Mouse (Mus musculus) embryo, embryonic 11.5 days (tissue): ENCODE results near the gene Adipor2.

Experiments used
- DNase-seq: peaks from one replicate; pipeline ENCODE4 v3.0.0-alpha.2; 2012; ENCODE audit warnings: low read depth, low spot score

The Adipor2 gene

GRCm38 (mm10) chr6:119313588-119314375 lies 103.7 kb downstream of the Adipor2 start:
- DNase-seq: no peak

- no peak for DNase-seq
Measured at GRCm38 (mm10) chr6:119313096-119313495, 104.4 kb downstream of the Adipor2 start.

- no peak for DNase-seq
Measured at GRCm38 (mm10) chr6:119312381-119312780, 105.1 kb downstream of the Adipor2 start.

- no peak for DNase-seq
Measured at GRCm38 (mm10) chr6:119310176-119310575, 107.3 kb downstream of the Adipor2 start.

- DNase-seq: no peak
Measured at GRCm38 (mm10) chr6:119307867-119308413, 109.6 kb downstream of the Adipor2 start.

- no peak for DNase-seq
Measured at GRCm38 (mm10) chr6:119303331-119303730, 114.2 kb downstream of the Adipor2 start.
